Mouse (Mus musculus) heart, embryonic 16.5 days (tissue): ENCODE results near the gene Fut1. TPM values are rescaled to one million over a fixed set of nuclear protein-coding genes. Genes with fewer than 3 reads are reported as not detected.
A peak's percentile ranks its signal among the peaks of the same experiment; 100 is the strongest.

ENCODE experiments used
- ATAC-seq: fragments of 200-750 bp; cut with Nextera tagmentation; replicated peaks from 2 replicates; pipeline ENCODE4 v1.8.0; 2017; ENCODE audit warnings: moderate number of reproducible peaks; ENCODE audit not compliant: insufficient read depth, low FRiP score; ENCODE audit errors: extremely low read depth
- H3K27ac ChIP-seq: fragments of 300-500 bp; sonication (generic); 2 replicates; pipeline ENCODE4 v1.5.1; 2014; ENCODE audit warnings: mild to moderate bottlenecking, low read length, control low read depth, moderate library complexity
- H3K27me3 ChIP-seq: fragments of 300-500 bp; sonication (generic); 2 replicates; pipeline ENCODE4 v1.6.1; 2014; ENCODE audit warnings: low read length, mixed read lengths; ENCODE audit not compliant: control insufficient read depth, insufficient read depth
- H3K36me3 ChIP-seq: fragments of 300-500 bp; sonication (generic); 2 replicates; pipeline ENCODE4 v1.6.1; 2014; ENCODE audit not compliant: control insufficient read depth, insufficient read depth
- H3K4me1 ChIP-seq: fragments of 300-500 bp; sonication (generic); 2 replicates; pipeline ENCODE4 v1.6.1; 2014; ENCODE audit warnings: low read length, mixed read lengths; ENCODE audit not compliant: control insufficient read depth, insufficient read depth
- H3K4me2 ChIP-seq: fragments of 300-500 bp; sonication (generic); 2 replicates; pipeline ENCODE4 v1.6.1; 2014; ENCODE audit warnings: low read depth, mild to moderate bottlenecking, control low read depth, low read length
- H3K4me3 ChIP-seq: fragments of 300-500 bp; sonication (generic); 2 replicates; pipeline ENCODE4 v1.5.1; 2014; ENCODE audit warnings: mild to moderate bottlenecking, control low read depth, low read length
- H3K9ac ChIP-seq: fragments of 300-500 bp; sonication (generic); 2 replicates; pipeline ENCODE4 v1.6.1; 2014; ENCODE audit warnings: low read length, control low read depth
- H3K9me3 ChIP-seq: fragments of 300-500 bp; sonication (generic); replicated peaks from 2 replicates; pipeline ENCODE4 v1.6.1; 2016; ENCODE audit warnings: low read length; ENCODE audit not compliant: control insufficient read depth
- WGBS: fragments of 180-500 bp; shearing (Covaris S2); extraction: QIAGEN DNeasy Blood & Tissue Kit; methylation state at CpG from one replicate; pipeline ENCODE4 v1.1.7; 2014; 5-methylcytosine and 5-hydroxymethylcytosine counted together
- polyA plus RNA-seq: library from polyadenylated mRNA; unstranded; fragments of >200 nt; fragmentation: Nextera tagmentation; extraction: Ambion mirVana; gene quantifications from 2 replicates; pipeline ENCODE4 v1.2.1, GENCODE M21; 2015

Fut1 gene
- polyA plus RNA-seq, 1 experiment from 2014 or later = 0.83 TPM

DNA sequence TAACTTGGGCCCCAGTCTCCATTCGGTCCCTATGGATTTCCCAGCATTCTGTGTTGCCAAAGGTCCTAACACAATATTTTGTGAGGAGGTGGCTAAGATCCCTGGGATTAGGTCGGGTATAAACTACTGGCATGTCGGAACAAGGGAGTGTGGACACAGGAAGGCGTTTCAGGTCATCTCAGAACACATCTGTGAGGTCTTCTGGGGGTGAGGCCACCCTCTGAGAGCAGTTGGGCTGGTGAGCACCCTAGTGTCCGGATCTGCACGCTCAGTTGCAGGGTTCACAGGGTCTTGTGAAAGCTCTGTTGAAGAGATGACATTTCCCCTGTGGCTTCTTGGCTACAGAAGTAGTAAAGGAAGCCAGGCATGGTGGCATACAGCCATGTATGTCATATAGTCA is 31.2 kb upstream of the Fut1 start:
- Histone ChIP-seq H3K4me1 (0 out of 2 replicates have a peak, but pooled peaks cover 2% of the 10 kb centered on the region), H3K9ac (no peak overlapping the region), H3K36me3 (peaks cover 17% of the 10 kb centered on the region), H3K9me3 (no peaks in the 10 kb centered on the region), H3K27me3 (no peaks in the 10 kb centered on the region), H3K27ac (no peak overlapping the region), H3K4me2 (no peak overlapping the region), H3K4me3 (no peak overlapping the region)
- no peak for ATAC-seq
- WGBS = 97% methylated on average over 6 of the region's 6 CpGs

DNA sequence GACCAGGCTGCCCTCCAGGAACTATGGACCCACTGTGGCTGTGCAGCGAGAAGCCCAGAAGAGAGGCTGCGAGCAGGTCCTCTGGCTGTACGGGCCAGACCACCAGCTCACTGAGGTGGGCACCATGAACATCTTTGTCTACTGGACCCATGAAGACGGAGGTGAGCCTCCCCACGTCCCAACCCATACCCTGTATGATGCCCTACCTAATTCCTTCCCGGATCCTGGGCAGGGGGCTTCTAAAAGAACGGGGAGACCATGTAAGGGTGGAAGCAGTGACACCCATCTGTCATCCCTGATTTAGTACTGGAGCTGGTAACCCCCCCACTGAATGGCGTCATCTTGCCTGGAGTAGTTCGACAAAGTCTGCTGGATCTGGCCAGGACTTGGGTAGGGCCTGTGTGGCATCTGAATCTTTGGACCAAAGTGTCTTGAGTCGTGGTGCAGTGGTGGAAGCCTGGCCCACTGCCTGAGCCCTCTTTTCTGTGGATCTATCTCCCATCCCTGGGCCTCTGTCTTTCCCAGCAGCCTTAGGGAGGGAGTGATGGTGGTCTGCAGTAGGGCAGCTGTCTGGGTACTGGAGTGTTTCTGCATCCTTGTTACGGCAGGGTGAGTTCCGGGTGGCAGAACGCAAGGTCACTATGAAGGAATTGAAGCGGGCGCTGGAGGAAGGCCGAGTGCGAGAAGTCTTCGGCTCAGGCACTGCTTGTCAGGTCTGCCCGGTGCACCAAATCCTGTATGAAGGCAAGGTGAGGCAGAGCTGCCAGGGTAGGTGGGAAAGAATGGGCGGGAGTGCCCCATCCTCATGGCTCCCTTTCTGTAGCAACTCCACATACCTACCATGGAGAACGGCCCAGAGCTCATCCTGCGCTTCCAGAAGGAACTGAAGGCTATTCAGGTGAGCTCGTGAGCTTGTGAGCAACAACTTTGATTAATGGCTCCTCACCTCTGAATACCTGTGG is 29.2 kb upstream of the Fut1 start:
- 93% methylated on average over 23 of the region's 23 CpGs for WGBS
- Histone ChIP-seq H3K27me3 (no peaks in the 10 kb centered on the region), H3K27ac (no peak overlapping the region)

DNA sequence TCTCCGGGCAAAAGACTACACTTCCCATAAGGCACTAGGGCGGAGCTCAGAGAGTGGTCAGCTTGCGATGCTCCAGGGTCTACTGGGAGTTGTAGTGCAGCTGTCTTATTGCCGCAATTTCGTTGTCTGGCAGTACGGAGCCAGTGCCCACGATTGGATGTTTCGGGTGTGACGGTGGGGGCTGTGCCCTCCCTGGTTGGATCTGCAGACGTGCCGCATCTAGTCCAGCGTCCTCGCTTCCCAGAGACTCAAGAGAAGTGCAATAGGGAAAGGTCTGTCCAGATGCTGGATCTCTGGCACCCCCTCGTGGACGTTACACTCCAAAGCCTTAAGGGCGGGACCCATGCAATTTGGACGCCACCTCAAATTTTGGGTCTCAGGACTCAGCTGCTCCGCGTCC is 27.9 kb upstream of the Fut1 start:
- peak overlapping the region; percentile 49 for H3K4me3 ChIP-seq
- no peak overlapping the region; the same call in 1 of the 2 replicates for H3K9ac ChIP-seq
- no peaks in the 10 kb centered on the region for H3K9me3 ChIP-seq
- peaks cover 2% of the 10 kb centered on the region; the same call in 1 of the 2 replicates for H3K4me1 ChIP-seq
- ATAC-seq = peak; percentile 97
- peaks cover 15% of the 10 kb centered on the region for H3K36me3 ChIP-seq
- no peak overlapping the region for H3K27ac ChIP-seq
- WGBS = 5% methylated on average over 19 of the region's 19 CpGs
- peak overlapping the region; percentile 56 for H3K4me2 ChIP-seq
- no peaks in the 10 kb centered on the region for H3K27me3 ChIP-seq

More for the DNA sequence above, 29.2 kb upstream of the Fut1 start:
- Histone ChIP-seq H3K9ac (no peak overlapping the region), H3K4me2 (no peak overlapping the region), H3K36me3 (peaks cover 15% of the 10 kb centered on the region), H3K4me1 (peaks cover 2% of the 10 kb centered on the region; the same call in 1 of the 2 replicates), H3K9me3 (no peaks in the 10 kb centered on the region), H3K4me3 (no peak overlapping the region)
- no peak for ATAC-seq

DNA sequence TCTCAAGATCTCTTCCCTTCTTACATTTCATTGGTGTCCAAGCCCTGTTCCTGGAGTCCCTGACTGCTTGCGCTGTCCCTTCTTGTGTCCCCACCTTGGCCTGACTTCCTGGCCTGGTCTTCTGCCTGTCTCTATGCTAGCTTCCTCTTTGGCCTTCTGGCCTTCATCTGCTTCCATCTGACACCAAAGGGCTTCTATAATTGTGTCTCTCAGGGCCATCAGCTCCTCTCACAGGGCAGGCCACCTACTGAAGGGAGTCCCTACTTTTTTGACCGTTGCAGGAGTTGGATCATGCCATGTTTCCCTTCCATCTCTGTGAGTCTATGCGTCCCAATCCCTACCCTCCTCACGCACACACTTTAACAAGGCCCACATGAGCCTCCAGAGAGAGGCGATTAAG is 27.2 kb upstream of the Fut1 start:
- Histone ChIP-seq H3K4me3 (no peak overlapping the region), H3K9me3 (no peaks in the 10 kb centered on the region), H3K9ac (no peak overlapping the region; the same call in 1 of the 2 replicates), H3K27ac (0 out of 2 replicates have a peak overlapping the region, but pooled peaks have one; percentile 16), H3K4me1 (peaks cover 2% of the 10 kb centered on the region; the same call in 1 of the 2 replicates), H3K4me2 (no peak overlapping the region), H3K27me3 (no peaks in the 10 kb centered on the region), H3K36me3 (peaks cover 9% of the 10 kb centered on the region)
- no peak for ATAC-seq
- WGBS = 94% methylated on average over 5 of the region's 5 CpGs

DNA sequence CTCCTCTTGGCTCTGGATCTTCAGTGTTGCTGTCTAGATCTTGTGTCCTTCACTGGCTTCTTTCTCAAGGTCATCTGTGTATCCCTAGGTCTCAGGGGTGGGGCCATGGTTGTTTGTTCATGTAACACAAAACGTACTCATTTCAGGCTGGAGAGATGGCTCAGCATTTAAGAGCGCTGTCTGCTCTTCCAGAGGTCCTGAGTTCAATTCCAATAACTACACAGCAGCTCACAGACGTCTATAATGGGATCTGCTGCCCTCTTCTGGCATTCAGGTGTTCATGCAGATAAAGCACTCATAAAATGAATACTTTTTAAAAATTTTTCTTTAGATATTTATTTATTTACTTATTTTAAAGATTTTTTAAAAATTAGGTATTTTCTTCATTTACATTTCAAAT is 26.2 kb upstream of the Fut1 start:
- H3K4me2 ChIP-seq = no peak overlapping the region
- WGBS = 58% methylated on average over 3 of the region's 3 CpGs
- no peak overlapping the region for H3K4me3 ChIP-seq
- H3K4me1 ChIP-seq = peaks cover 2% of the 10 kb centered on the region; the same call in 1 of the 2 replicates
- H3K27me3 ChIP-seq = no peaks in the 10 kb centered on the region
- no peak overlapping the region for H3K9ac ChIP-seq
- peaks cover 1% of the 10 kb centered on the region; the same call in 1 of the 2 replicates for H3K36me3 ChIP-seq
- ATAC-seq = no peak
- H3K9me3 ChIP-seq = no peaks in the 10 kb centered on the region
- no peak overlapping the region for H3K27ac ChIP-seq

DNA sequence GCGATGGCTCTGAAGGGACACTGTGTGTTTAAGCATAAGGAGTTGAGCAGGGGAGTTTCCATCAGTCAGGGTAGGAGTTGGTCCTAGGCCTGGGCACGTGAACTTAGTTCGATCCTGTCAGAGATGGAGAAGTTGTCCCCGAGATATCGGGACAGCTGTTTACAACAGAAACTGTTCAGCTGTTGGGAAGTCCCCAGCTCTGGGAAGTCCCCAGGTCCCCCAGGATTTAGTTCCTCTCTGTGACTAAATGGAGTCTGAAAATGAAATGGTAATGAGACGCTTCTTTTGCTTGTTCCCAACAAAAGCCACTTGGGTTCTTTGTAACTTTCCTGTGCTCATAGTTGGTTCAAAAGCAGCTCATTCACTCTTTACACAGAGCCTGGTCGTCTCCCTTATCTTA is 25.2 kb upstream of the Fut1 start:
- H3K4me1 ChIP-seq = peaks cover 2% of the 10 kb centered on the region; the same call in 1 of the 2 replicates
- no peak for ATAC-seq
- no peak overlapping the region for H3K4me3 ChIP-seq
- H3K9ac ChIP-seq = no peak overlapping the region
- H3K27me3 ChIP-seq = no peaks in the 10 kb centered on the region
- H3K9me3 ChIP-seq = no peaks in the 10 kb centered on the region
- no peak overlapping the region for H3K4me2 ChIP-seq
- 68% methylated on average over 7 of the region's 7 CpGs for WGBS
- H3K27ac ChIP-seq = no peak overlapping the region; the same call in 1 of the 2 replicates
- no peaks in the 10 kb centered on the region for H3K36me3 ChIP-seq

DNA sequence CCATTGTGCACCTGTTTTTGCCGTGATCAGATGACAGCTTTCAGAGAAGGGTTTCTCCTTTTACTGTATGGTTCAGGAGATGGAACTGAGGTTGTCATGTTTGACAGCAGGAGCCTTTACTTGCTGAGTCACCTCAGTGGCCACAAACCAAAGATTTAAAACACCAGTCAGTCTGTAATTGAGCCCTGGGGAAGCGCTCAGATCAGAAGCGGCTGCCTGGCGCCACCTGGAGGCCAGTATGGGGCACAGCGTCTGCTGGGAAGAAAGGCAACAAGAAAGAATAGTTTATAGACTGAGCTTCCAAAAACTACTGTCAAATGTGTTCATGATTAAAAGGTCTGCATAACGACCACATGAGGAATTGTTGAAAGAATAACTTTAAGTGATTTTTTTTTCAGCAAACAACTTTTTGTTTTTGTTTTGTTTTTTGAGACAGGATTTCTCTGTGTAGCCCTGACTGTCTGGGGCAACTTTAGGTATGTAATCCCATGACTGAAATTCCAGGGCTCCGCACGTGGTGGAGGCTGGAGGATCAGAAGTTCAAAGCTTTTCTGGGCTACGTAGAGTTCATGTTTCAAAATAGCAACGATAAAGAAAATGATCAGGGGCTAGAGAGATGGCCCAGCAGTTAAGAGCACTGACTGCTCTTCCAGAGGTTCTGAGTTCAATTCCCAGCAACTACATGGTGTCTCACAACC is 23.8 kb upstream of the Fut1 start:
- WGBS = 14% methylated on average over 10 of the region's 10 CpGs
- Histone ChIP-seq H3K4me3 (no peak overlapping the region), H3K27me3 (no peaks in the 10 kb centered on the region), H3K27ac (no peak overlapping the region), H3K4me1 (peaks cover 2% of the 10 kb centered on the region; the same call in 1 of the 2 replicates), H3K36me3 (no peaks in the 10 kb centered on the region), H3K9me3 (no peaks in the 10 kb centered on the region), H3K4me2 (no peak overlapping the region), H3K9ac (no peak overlapping the region)
- ATAC-seq = no peak

DNA sequence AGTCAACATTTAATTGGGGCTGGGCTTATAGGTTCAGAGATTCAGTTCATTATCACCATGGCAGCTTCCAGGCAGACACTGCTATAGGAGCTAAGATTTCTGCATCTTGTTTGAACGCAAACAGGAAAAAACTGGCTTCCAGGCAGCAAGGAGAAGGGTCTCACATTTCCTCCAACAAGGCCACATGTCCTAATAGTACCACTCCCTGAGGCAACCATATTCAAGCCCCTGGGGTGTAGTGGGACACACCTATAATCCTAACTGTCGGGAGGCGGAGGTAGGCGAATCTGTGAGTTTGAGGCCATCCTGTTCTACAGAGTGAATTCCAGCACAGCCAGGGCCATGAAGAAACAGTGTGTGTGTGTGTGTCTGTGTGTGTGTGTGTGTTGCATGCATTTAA is 21.9 kb upstream of the Fut1 start:
- Histone ChIP-seq H3K36me3 (no peaks in the 10 kb centered on the region), H3K4me2 (no peak overlapping the region), H3K4me1 (no peaks in the 10 kb centered on the region; the same call in 1 of the 2 replicates), H3K9ac (no peak overlapping the region), H3K4me3 (no peak overlapping the region), H3K9me3 (no peaks in the 10 kb centered on the region), H3K27me3 (no peaks in the 10 kb centered on the region), H3K27ac (no peak overlapping the region)
- no peak for ATAC-seq
- 84% methylated on average over 4 of the region's 4 CpGs for WGBS

DNA sequence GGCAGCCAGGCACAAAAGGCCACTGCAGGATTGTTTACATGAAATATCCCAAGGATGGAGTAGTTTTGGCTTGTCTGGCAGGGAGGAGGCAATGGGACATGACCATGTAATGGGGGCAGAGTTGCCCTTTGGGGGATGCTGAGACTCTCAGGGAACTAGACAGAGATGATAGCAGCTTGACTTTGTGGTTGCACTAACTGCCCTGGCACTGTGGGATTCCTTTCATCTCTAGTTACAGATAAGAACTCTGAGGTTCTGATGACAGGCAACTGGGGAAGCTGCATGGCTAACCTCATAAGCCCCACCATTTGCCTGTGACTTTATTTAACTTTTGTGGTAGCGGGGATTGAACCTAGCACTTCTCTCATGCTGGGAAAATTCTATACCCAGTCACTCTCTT is 21.0 kb upstream of the Fut1 start:
- no peaks in the 10 kb centered on the region for H3K27me3 ChIP-seq
- 65% methylated on average over 1 of the region's 1 CpGs for WGBS
- no peak for ATAC-seq
- no peak overlapping the region for H3K9ac ChIP-seq
- no peaks in the 10 kb centered on the region for H3K9me3 ChIP-seq
- H3K4me3 ChIP-seq = no peak overlapping the region
- no peaks in the 10 kb centered on the region; the same call in 1 of the 2 replicates for H3K4me1 ChIP-seq
- no peak overlapping the region for H3K4me2 ChIP-seq
- no peaks in the 10 kb centered on the region for H3K36me3 ChIP-seq
- no peak overlapping the region for H3K27ac ChIP-seq
